Mouse (Mus musculus) embryonic fibroblast, embryonic 13.5 days (primary cell): ENCODE results near the gene Acss3.

Experiments used
- CTCF ChIP-seq: IDR thresholded peaks from 2 replicates; pipeline ENCODE4 v1.5.1; 2011; ENCODE audit warnings: mild to moderate bottlenecking, control low read depth, low read length, moderate library complexity, borderline replicate concordance; ENCODE audit not compliant: insufficient read depth
- POLR2A ChIP-seq: IDR thresholded peaks from 2 replicates; pipeline ENCODE4 v1.6.1; 2011; ENCODE audit warnings: low read depth, mild to moderate bottlenecking, control low read depth, low read length, moderate library complexity

- TF ChIP-seq CTCF (no peak), POLR2A (no peak)
These were observed 198.7 kb downstream of the Acss3 start for GRCm38 (mm10) chr10:106924798-106925197.
